Mouse (Mus musculus): ENCODE data around the gene Il17rb. TPM values are rescaled to one million over a fixed set of nuclear protein-coding genes. Genes with fewer than 3 reads are reported as not detected.

Il17rb gene
- 1.2 TPM for polyA plus RNA-seq (2014; fragmentation: Illumina TruSeq; extraction: RNeasy Lipid Tissue Mini Kit (QIAGEN cat#74804))

GRCm38 (mm10) chr14:30008733-30009575, at the start of gene Il17rb, which contains the start of gene Chdh:
Il17rb (minus strand) TSS chr14:30008896.
Chdh (plus strand) TSS chr14:30009023.

GRCm38 (mm10) chr14:29978254-29979204, 30.2 kb downstream of the Il17rb start, which contains the start of gene Actr8:
Actr8 (plus strand) TSS chr14:29978337.

GRCm38 (mm10) chr14:29968075-29968821, 40.4 kb downstream of the Il17rb start, which contains the start of gene Selenok:
Selenok (plus strand) TSS chr14:29968308.

Other genes with a start within 250 kb of the Il17rb start
- gene Selenok, start 40.6 kb downstream of the Il17rb start, polyA plus RNA-seq (2014; fragmentation: Illumina TruSeq; extraction: RNeasy Lipid Tissue Mini Kit (QIAGEN cat#74804)), result 134 TPM
- gene Actr8, start 30.6 kb downstream of the Il17rb start, polyA plus RNA-seq (2014; fragmentation: Illumina TruSeq; extraction: RNeasy Lipid Tissue Mini Kit (QIAGEN cat#74804)), result 23.0 TPM
- 8.1 TPM for gene Chdh, start 127 bp upstream of the Il17rb start, polyA plus RNA-seq (2014; fragmentation: Illumina TruSeq; extraction: RNeasy Lipid Tissue Mini Kit (QIAGEN cat#74804))